Mouse (Mus musculus): Measurements from ENCODE around the gene Unc79. TPM values are rescaled to one million over a fixed set of nuclear protein-coding genes. Genes with fewer than 3 reads are reported as not detected.

The Unc79 gene
- polyA plus RNA-seq, 1 experiment from 2014 or later, result 0.17 TPM

- DNase-seq (ENCODE audit: low spot score), result no peak
- 61% methylated on average over 17 of the region's 17 CpGs for WGBS
- no peaks in the 10 kb centered on the region for H3K4me1 ChIP-seq (replicated peaks; ENCODE audit: control insufficient read depth, insufficient read depth)
Measured at GRCm38 (mm10) chr12:103129395-103130248, 181.0 kb downstream of the Unc79 start.

GRCm38 (mm10) chr12:103131419-103131818, 182.8 kb downstream of the Unc79 start:
- H3K9me3 ChIP-seq (ENCODE audit: control insufficient read depth, low read length), result no peaks in the 10 kb centered on the region
- H3K4me3 ChIP-seq (ENCODE audit: low read depth, low read length), result no peak overlapping the region
- no peak for ATAC-seq (ENCODE audit: low FRiP score, low TSS enrichment)
- H3K4me2 ChIP-seq (replicated peaks; ENCODE audit: low read depth), result no peak overlapping the region
- no peaks in the 10 kb centered on the region for H3K36me3 ChIP-seq (ENCODE audit: control insufficient read depth, insufficient read depth, low read length)
- no peak for TF ChIP-seq CTCF (IDR thresholded peaks at IDR 0.05; ENCODE audit: low read depth)
- no peak overlapping the region for H3K9ac ChIP-seq (ENCODE audit: low read length)
- H3K4me1 ChIP-seq (replicated peaks; ENCODE audit: control insufficient read depth, insufficient read depth), result no peaks in the 10 kb centered on the region
- no peak overlapping the region for H3K27ac ChIP-seq (replicated peaks)
- no peaks in the 10 kb centered on the region for H3K27me3 ChIP-seq (ENCODE audit: control insufficient read depth, insufficient read depth, low read length)
- DNase-seq (ENCODE audit: low spot score), result no peak
- WGBS, result 55% methylated on average over 6 of the region's 6 CpGs

More at GRCm38 (mm10) chr12:103129395-103130248, 181.0 kb downstream of the Unc79 start:
- Histone ChIP-seq H3K4me2 (replicated peaks; ENCODE audit: low read depth) (no peak overlapping the region), H3K36me3 (ENCODE audit: control insufficient read depth, insufficient read depth, low read length) (no peaks in the 10 kb centered on the region), H3K4me3 (ENCODE audit: low read depth, low read length) (no peak overlapping the region; the same call in 1 of the 2 replicates), H3K27me3 (ENCODE audit: control insufficient read depth, insufficient read depth, low read length) (no peaks in the 10 kb centered on the region), H3K9ac (ENCODE audit: low read length) (no peak overlapping the region), H3K27ac (replicated peaks) (no peak overlapping the region), H3K9me3 (ENCODE audit: control insufficient read depth, low read length) (no peaks in the 10 kb centered on the region)
- TF ChIP-seq CTCF (IDR thresholded peaks at IDR 0.05; ENCODE audit: low read depth), result no peak
- no peak for TF ChIP-seq EP300 (optimal IDR thresholded peaks at IDR 0.05)
- no peak for ATAC-seq (ENCODE audit: low FRiP score, low TSS enrichment)

- no peaks in the 10 kb centered on the region for H3K9me3 ChIP-seq (ENCODE audit: control insufficient read depth, low read length)
- no peak overlapping the region for H3K4me3 ChIP-seq (ENCODE audit: low read depth, low read length)
- no peaks in the 10 kb centered on the region for H3K4me1 ChIP-seq (replicated peaks; ENCODE audit: control insufficient read depth, insufficient read depth)
- no peaks in the 10 kb centered on the region for H3K36me3 ChIP-seq (ENCODE audit: control insufficient read depth, insufficient read depth, low read length)
- 53% methylated on average over 9 of the region's 9 CpGs for WGBS
- DNase-seq (ENCODE audit: low spot score) (no peak), ATAC-seq (ENCODE audit: low FRiP score, low TSS enrichment) (no peak)
- no peak overlapping the region for H3K27ac ChIP-seq (replicated peaks)
- no peak overlapping the region for H3K4me2 ChIP-seq (replicated peaks; ENCODE audit: low read depth)
- TF ChIP-seq EP300 (optimal IDR thresholded peaks at IDR 0.05), result no peak
- peak; percentile 81 for TF ChIP-seq CTCF (IDR thresholded peaks at IDR 0.05; ENCODE audit: low read depth)
- no peaks in the 10 kb centered on the region for H3K27me3 ChIP-seq (ENCODE audit: control insufficient read depth, insufficient read depth, low read length)
- no peak overlapping the region for H3K9ac ChIP-seq (ENCODE audit: low read length)
Measured at GRCm38 (mm10) chr12:103142550-103143010, 193.9 kb downstream of the Unc79 start.

- no peaks in the 10 kb centered on the region for H3K4me1 ChIP-seq (replicated peaks; ENCODE audit: control insufficient read depth, insufficient read depth)
- no peak overlapping the region for H3K27ac ChIP-seq (replicated peaks)
- no peak overlapping the region for H3K4me2 ChIP-seq (replicated peaks; ENCODE audit: low read depth)
- no peak overlapping the region for H3K4me3 ChIP-seq (ENCODE audit: low read depth, low read length)
- no peaks in the 10 kb centered on the region for H3K36me3 ChIP-seq (ENCODE audit: control insufficient read depth, insufficient read depth, low read length)
- peak; percentile 92 for TF ChIP-seq CTCF (IDR thresholded peaks at IDR 0.05; ENCODE audit: low read depth)
- TF ChIP-seq EP300 (optimal IDR thresholded peaks at IDR 0.05), result no peak
- H3K9ac ChIP-seq (ENCODE audit: low read length), result no peak overlapping the region
- no peaks in the 10 kb centered on the region for H3K27me3 ChIP-seq (ENCODE audit: control insufficient read depth, insufficient read depth, low read length)
- 26% methylated on average over 9 of the region's 9 CpGs for WGBS
- no peaks in the 10 kb centered on the region for H3K9me3 ChIP-seq (ENCODE audit: control insufficient read depth, low read length)
- DNase-seq (ENCODE audit: low spot score) (peak; percentile 57), ATAC-seq (ENCODE audit: low FRiP score, low TSS enrichment) (peak; percentile 35; the same call in 1 of the 2 replicates)
Measured at GRCm38 (mm10) chr12:103143798-103144565, 195.3 kb downstream of the Unc79 start.

- H3K4me1 ChIP-seq (replicated peaks; ENCODE audit: control insufficient read depth, insufficient read depth), result no peaks in the 10 kb centered on the region
- no peak overlapping the region for H3K9ac ChIP-seq (ENCODE audit: low read length)
- no peaks in the 10 kb centered on the region for H3K9me3 ChIP-seq (ENCODE audit: control insufficient read depth, low read length)
- no peak for TF ChIP-seq EP300 (optimal IDR thresholded peaks at IDR 0.05)
- TF ChIP-seq CTCF (IDR thresholded peaks at IDR 0.05; ENCODE audit: low read depth), result no peak
- H3K4me2 ChIP-seq (replicated peaks; ENCODE audit: low read depth), result no peak overlapping the region
- no peak overlapping the region for H3K4me3 ChIP-seq (ENCODE audit: low read depth, low read length)
- DNase-seq (ENCODE audit: low spot score) (no peak), ATAC-seq (ENCODE audit: low FRiP score, low TSS enrichment) (no peak)
- H3K36me3 ChIP-seq (ENCODE audit: control insufficient read depth, insufficient read depth, low read length), result no peaks in the 10 kb centered on the region
- H3K27me3 ChIP-seq (ENCODE audit: control insufficient read depth, insufficient read depth, low read length), result no peaks in the 10 kb centered on the region
- no peak overlapping the region for H3K27ac ChIP-seq (replicated peaks)
- WGBS, result 54% methylated on average over 2 of the region's 2 CpGs
Measured at GRCm38 (mm10) chr12:103150247-103150646, 201.6 kb downstream of the Unc79 start.
